Mouse (Mus musculus) gastrocnemius, postnatal 36 days (tissue): Measurements from ENCODE around the gene Mllt3. TPM values are rescaled to one million over a fixed set of nuclear protein-coding genes. Genes with fewer than 3 reads are reported as not detected.
"Not testable (repeated sequence)": the region's sequence is repeated elsewhere in the genome, so short reads cannot be mapped to it uniquely, and the experiment has no call there.

Experiments used
- DNase-seq, 2 experiments: peaks; one replicate each; pipeline ENCODE4 v3.0.0; 2022
- intact Hi-C: fragments of 180-260 bp; cut with DNase I; formaldehyde crosslinking; loops from one replicate; pipeline ENCODE4 v1.15.1; 2025
- total RNA-seq, 2 experiments: library from RNA; stranded (reverse); gene quantifications; 2 replicates each; pipeline ENCODE4 v1.2.3; 2021

The Mllt3 gene
- total RNA-seq, 2 experiments from 2014 or later = 92.2 to 94.5 TPM

DNA sequence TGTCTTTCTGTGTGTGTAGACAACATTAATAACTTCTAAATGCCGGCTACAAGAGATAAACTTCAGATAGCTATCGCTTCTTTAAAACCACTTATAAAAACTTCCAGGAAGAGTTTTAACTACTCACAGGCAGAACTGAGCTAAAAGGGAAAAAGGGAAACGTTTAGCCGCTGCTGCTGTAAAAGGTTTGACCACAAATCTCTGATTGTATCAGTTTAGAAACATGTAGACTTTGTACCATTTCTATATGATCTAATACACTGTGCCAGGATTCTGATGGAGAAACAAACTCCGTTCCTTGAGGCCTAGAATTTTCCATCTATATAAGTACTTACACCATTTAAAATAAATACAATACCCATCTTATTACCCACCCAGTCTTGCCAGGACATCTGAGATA is 17.4 kb downstream of the Mllt3 start:
- DNase-seq = no peak
- intact Hi-C loops = no loop called here

DNA sequence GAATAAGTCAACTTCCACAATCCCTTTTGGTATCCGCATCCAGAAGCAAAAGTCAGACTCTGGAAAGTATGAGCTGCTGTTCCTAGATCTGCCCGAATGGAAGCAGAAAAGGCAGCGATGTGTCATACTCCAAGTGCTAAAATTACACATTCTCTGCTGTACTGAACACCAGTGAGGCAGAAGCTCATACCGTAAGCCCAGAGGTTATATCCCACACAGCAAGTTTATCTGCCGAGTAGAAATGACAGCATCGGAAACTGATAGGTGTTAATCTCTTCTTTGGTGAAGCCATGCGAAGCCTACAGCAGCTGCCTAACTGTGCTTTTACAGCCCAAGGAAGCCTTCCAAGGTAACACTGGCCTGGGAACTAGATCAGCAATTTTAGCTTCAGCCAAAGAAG is 17.9 kb downstream of the Mllt3 start:
- no peak for DNase-seq

DNA sequence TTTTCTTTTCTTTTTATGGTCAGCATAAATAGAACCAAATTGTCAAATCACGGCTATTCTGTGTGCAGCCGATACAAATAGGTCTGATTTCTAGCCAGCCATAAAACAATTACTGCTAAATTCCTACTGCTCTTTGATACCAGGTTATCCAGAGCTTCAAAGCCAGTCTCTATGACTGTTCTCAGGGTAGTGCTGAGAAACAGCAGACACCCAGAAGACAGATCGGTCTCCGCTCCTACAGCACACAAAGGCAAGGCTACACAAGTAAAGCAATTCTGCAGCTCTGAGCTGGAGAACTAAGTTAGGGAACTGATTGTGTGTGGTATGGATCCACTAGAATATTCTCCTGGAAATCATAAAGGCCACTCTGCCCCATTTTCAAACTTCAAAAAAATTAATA is 20.4 kb downstream of the Mllt3 start:
- DNase-seq = no peak
- intact Hi-C loops = no loop called here

More for the DNA sequence above, 17.9 kb downstream of the Mllt3 start:
- intact Hi-C loops = no loop called here

DNA sequence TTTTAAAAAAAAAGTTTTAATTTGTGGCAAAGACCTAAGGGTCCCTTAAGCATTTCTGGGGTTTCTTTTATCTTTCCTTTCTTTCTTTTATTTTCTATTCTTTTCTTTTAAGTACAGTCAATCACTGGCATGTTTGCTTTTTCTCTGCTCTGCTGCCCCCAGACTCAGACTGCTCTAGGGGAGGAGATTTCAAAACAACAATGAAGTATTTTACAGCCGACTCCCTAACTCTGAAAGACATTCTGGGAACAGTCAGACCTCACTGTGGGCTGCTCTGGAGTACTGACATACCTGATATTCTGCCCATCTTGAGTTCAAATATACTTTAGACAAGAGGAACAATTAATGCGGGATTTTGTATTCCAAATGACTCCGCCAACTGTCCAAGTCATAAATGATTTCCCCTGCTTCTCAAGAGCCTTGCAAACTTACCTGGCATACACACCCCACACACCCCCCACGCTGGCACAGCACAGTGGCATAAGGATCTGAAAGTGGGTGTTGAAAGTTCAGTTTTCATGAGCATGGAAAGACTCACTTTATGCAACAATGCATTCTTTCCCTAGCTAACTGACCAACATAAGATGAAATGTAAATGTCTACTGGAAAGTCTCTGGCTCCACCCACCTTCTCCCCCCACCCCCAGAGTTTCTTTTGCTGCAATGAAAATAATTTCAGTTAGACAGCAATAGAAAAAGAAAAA is 21.1 kb downstream of the Mllt3 start:
- intact Hi-C loops = no loop called here
- DNase-seq = no peak

DNA sequence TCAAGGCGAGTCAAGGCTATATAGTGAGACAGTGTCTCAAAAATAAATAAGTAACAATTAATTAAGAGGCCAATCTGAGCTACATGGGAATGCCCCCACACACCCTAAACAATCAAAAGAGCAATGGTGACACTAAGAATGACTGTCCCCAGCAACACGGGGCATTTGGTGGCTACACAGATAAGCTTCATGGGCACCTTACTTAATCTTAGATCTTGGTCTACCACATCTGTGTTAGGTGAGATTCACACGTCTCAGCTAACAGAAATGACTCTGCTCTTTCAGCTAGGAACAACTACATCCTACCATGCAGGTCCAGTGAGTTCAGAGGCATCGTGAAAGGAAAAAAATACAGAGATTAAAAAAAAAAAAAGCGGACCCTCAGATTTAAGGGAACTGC is 22.7 kb downstream of the Mllt3 start:
- intact Hi-C loops = no loop called here
- DNase-seq = no peak

DNA sequence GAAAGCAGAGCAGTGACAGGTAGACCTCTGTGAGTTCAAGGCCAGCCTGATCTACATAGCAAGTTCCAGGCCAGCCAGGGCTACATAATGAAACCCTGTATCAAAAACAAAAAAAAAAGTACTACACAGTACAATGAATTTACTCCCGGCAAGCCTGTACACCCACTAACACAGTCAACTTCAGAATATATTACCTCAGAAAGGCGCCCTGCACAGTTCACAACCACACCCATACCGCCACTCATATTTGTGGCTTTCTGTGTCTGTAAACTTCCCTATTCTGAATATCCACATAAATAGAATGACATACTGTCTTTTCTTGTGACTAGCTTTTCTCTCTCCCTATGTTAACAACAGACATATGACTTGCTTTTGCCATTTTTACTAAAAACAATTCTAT is 27.4 kb downstream of the Mllt3 start:
- DNase-seq = no peak
- intact Hi-C loops = no loop called here

DNA sequence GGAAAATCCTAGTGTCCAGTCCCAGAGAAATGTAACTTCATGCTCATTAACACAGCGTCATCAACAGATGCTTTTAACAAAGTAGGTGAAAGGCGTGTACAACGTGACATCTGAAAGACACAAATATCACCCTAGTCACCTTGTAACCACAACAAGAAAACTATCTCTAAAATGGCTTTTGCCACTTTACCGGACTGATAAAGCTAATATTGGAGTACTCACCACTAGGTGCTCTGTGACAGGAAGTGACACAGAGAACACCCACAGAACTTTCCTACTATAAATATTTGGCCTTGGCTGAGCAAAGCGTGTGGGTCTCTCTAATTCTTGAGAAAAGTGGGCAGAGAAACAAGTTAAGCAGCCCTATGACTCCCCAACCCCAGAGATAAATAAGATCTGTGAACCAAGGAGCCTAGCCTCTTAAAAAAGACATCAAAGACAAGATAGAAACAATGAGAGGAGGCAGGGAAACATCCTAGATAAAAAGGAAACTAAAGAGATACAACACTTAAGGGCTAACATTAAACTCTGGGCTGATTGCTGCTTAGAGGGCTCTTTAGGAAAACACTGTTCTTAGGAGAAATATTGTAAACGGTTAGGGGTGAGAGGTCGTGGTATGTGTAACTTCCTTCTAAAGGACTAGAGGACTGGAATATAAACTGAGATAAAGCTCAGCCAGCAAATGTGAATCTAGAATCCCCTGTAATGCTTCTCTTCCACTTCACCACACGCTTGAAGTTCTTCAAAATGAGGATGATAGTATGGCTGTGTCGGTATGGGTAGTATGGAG is 29.8 kb downstream of the Mllt3 start:
- DNase-seq = no peak
- intact Hi-C loops = no loop called here

DNA sequence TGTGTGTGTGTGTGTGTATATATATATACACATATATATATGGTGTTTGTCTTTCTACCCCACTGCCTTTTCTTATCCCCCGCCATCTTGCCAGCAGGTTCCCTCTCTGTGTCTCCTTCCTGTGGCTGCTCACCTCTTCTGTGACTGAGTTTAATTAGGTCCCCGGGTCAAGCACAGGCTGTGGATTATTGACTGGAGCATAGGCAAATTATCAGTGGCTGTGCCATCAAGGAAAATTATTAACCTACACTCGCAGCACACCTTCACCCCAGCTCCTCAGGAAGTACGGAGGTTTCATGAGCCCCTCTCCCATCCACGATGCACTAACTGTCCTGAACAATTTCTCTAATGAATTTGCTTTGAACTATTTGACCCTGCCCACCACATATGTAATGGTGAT is 41.5 kb downstream of the Mllt3 start:
- DNase-seq = no peak
- intact Hi-C loops = no loop called here

DNA sequence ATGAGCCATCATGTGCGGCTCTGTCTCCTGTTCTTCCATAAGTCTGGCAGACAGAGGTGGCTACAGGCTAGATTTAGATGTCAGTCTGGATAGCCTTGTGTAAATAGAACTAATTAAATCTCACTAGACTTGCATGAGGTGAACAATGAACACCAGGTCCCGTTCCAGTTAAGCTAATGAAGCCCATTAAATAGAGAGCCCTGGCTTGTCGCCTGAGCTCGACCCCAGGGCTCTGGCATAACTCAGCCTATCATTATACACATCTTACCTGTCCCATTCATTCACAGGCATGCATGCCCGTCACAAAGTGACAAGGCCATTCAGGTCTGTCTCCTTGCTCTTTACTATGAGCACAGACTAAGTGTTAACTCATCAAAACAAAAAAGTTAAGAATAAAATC is 42.2 kb downstream of the Mllt3 start:
- intact Hi-C loops = no loop called here
- DNase-seq = no peak

DNA sequence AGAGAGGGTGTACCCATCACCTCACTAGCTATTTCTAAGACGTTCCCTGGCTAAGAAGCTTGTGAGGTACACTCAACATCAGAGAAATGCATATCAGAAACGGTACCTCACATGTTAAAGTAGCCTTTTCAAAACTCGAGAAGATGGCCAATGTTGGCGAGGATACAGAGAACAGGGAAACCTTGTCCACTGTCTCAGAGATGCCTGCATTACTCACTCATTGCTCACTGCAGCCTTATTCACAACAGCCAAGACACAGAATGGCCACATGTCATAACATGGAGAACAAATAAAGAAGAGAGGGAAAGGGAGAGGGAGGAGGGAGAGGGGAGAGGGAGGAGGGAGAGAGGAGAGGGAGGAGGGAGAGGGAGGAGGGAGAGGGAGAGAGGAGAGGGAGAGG is 47.9 kb downstream of the Mllt3 start:
- DNase-seq = no peak
- intact Hi-C loops = no loop called here

DNA sequence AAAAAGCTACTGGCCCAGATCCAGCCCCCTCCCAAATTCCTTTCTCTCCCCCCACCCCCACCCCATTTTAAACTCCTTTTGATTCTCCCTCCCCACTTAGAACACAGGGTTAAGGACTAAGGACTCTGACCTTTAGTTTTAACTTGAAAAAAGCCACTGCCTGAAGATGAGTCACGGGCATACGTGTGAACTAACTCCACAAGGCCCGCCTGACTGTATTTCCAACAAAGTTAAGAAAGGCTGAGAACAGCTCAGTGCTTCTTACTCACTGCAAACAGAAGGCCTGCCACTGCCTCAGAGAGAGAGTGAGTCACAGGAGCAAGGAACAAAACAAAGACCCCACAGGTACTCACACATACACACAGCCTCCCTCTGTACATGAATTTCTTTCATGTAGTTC is 48.6 kb downstream of the Mllt3 start:
- intact Hi-C loops = no loop called here
- DNase-seq = no peak

DNA sequence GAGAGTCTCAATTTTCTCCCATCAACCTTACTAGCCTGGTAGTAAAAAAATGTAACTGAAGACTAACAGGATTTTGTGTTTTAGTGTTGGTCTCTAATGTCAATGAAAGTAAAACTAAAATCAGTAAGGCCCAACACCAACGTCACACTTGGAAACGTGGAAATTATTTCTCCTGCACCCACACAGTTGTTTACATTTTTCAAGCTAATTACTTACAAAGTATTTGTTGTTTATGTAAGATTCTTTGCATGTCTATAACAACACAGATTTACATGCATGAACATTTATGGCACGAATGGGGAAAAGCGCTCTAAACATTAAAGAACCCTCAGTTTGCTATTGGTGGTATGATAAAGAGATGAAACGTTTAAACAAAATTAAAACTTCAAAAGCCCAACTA is 49.1 kb downstream of the Mllt3 start:
- DNase-seq = no peak
- intact Hi-C loops = no loop called here

DNA sequence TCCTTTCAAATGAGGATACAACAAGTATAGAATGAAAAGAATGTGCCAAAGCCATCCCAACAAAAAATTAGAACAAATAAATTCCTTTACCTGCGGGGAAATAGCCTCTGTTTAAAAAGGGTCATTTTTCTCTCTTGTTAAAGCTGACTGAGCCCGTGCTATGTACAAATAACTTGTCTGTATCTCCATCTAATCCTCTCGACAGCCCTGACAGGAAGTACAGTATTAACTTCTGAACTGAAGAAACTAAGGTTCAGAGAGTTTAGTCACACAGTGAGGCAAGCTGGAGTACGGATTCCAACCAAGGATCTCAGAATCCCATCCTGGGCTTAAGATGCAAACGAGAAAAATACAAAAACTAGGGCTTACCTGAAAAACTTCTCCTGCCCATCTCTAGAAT is 50.6 kb downstream of the Mllt3 start:
- intact Hi-C loops = no loop called here

DNA sequence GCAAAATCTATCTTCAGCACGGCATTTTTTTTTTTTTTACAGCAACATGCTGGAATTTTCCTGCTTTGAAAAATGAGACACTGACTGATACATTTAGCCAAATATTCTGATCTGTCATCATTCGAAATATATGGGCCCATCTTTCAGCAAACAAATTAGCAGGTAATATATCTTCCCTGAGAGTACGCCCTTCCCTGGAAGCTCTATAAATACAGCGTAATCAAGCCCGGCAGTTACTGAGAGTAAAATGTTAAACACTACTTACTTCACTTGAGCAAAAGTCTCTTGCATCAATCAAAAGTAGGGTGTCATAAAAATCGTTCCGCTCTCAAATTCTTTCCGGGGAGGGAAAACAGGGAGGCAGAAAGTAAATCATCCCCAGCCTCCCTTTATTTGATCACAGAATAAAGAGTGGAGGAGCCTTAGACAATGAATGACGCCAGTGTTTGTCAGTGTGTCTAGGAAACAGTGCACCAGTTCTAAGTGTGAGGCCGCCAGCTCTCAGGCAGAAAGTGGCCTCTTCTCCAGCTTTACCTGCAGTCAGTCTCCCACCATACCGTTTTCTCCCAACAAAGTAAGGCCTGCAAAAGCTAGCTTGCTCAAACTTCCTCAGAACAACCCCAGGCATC is 55.2 kb downstream of the Mllt3 start:
- DNase-seq = no peak
- intact Hi-C loops = no loop called here

More for the DNA sequence above, 50.6 kb downstream of the Mllt3 start:
- no peak for DNase-seq

DNA sequence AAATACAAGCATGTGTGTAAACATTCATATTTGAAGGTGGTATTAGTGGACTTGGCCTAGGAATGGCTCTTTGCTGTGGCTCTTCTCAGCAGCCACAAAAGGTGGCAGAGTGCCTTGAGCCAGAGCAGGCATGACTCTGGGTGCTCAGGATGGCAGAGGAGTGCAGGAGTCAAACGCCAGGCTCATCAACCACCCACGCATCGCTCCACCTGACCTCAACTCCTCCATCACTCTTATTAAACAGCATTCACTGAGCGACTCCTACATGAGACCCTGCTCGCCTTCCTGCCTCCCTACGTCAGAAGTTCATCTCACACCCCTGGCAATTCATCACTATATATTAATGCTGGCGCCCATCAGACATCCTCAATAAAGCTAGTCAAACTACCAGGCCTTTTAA is 67.3 kb downstream of the Mllt3 start:
- intact Hi-C loops = no loop called here
- DNase-seq = no peak

DNA sequence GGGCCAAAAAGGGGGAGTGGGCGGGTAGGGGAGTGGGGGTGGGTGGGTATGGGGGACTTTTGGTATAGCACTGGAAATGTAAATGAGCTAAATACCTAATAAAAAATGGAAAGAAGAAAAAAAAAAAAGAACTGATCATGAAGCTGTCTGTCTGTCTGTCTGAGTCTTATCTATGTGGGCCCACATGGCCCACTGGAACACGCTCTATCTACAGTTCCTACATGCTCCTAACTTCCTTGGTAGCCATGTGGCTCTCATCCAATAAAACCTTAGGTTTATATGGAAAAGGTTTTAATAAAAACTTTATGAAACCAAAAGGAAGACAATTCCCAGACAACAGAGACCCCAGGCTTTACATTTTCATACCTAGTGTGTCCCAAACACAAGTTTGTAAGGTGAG is 68.3 kb downstream of the Mllt3 start:
- DNase-seq, intact Hi-C loops: not testable (repeated sequence)

DNA sequence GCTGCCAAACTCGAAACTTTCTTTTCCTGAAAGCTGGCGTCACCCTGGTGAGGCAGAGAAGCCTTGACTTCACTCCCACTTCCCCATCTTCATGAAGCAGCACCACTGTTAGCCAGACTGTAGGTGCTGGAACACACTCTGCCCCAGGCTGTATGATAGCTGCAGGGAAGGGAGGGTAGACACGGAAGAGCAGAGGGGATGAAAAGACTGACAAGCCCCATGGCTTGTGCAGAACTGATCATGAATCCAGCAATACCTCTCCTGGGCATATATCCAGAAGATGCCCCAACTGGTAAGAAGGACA is 69.4 kb downstream of the Mllt3 start:
- no peak for DNase-seq
- intact Hi-C loops = no loop called here

DNA sequence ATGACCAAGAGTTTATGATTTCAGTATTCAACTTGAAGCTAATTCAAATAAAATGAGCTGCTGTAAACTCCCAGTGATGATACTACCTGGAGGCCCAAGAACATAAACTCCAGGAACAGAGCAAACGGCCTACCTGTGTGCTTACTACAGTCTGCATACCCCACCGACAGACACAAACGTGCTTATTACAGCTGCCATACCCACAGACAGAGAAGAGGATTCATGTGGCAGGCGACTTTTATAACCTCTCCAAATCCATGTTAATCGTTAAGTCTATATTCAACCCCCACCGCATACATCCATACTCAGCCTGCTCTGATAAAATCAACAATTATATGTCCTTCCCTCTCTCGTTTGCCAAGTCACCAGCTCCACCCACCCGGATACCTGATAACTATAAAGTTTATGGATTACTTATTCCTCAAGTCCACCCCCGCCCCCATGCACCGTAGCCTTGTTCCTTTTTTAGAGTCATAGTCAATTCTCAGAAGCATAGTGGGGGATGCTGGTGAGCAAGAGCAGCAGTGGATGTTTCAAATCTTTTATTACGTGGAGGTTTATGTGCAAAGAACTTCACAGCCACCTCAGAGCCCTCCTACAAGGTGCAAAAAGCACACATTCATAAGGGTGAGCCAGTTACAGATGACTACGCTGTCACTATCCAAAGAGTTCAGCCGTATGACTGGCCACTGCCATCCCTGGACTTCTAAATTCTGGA is 70.0 kb downstream of the Mllt3 start:
- intact Hi-C loops = no loop called here

DNA sequence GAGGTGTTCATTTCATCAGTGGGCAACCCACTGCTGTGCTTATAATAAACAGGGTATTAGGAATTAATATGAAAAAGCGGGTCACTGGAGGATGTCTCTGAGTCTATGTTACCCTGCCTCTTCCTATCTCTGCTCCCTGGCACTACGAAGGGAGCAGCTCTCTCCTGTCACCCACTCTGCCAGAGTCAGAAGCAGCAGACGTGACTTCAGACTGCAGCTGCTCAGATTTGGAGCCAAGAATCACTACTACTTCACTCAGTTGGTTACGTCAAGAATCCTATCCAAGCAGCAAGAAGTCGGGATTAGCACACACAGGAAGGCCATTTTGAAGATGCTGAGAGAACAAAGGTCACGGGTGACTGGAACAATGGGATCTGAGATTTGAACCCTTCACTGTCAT is 71.3 kb downstream of the Mllt3 start:
- no peak for DNase-seq
- intact Hi-C loops = no loop called here

More for the DNA sequence above, 70.0 kb downstream of the Mllt3 start:
- DNase-seq = no peak

DNA sequence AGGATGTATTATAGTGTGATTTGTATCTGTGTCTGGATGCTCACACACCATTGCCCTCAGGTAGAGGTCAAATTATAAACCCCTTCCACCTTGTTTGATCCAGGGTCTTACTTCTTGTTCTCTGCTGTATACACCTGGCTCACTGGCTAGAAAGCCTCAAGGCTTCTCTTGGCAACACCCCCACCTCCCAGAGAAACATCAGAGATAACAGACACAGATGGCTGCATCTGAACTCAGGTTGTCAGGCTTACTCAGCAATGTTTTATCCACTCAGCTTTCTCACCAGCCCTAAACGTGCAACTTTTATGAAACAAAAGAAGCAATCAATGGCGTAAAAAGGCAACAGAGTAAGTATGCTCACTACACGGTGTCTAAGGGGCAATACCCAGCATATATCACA is 75.3 kb downstream of the Mllt3 start:
- DNase-seq = no peak
- intact Hi-C loops = no loop called here

DNA sequence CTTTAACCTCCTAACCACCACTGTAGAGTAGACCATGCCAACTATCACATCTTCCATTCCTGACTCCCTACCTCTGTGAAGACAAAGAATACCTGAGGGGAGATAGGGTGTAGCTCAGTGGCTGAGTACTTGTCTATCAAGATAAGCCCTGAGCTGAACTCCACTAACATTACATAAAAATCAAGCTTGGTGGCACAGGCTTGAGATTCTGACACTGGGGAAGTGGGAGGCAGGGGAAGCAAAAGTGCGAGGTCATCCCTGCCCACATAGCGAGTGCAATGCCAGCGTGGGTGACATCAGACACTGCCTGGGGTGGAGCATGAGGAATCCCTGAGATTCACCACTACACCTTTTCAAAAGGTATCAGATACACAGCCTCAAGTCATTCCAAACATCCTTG is 76.0 kb downstream of the Mllt3 start:
- intact Hi-C loops = no loop called here
- no peak for DNase-seq
